Mouse (Mus musculus): Measurements from ENCODE around the gene Dio1. TPM values are rescaled to one million over a fixed set of nuclear protein-coding genes. Genes with fewer than 3 reads are reported as not detected.

Dio1 gene
- polyA plus RNA-seq, 1 experiment from 2014 or later = not detected

- Histone ChIP-seq H3K4me3 (replicated peaks) (no peak overlapping the region), H3K9ac (replicated peaks) (no peak overlapping the region), H3K9me3 (peaks cover 3% of the 10 kb centered on the region; the same call in 1 of the 2 replicates), H3K27ac (no peak overlapping the region), H3K27me3 (no peaks in the 10 kb centered on the region), H3K4me2 (no peak overlapping the region), H3K36me3 (peaks cover 11% of the 10 kb centered on the region; the same call in 1 of the 2 replicates), H3K4me1 (replicated peaks) (peaks cover 5% of the 10 kb centered on the region; the same call in 1 of the 2 replicates)
- 71% methylated on average over 8 of the region's 8 CpGs for WGBS
- no peak for ATAC-seq (ENCODE audit: insufficient number of reproducible peaks, insufficient read depth, low FRiP score, low TSS enrichment, low read depth)
Measured at GRCm38 (mm10) chr4:107336356-107336755, 29.4 kb upstream of the Dio1 start.

- H3K9ac ChIP-seq (replicated peaks) = no peak overlapping the region
- no peak for ATAC-seq (ENCODE audit: insufficient number of reproducible peaks, insufficient read depth, low FRiP score, low TSS enrichment, low read depth)
- H3K9me3 ChIP-seq = peaks cover 3% of the 10 kb centered on the region; the same call in 1 of the 2 replicates
- no peak overlapping the region for H3K27ac ChIP-seq
- WGBS = 92% methylated on average over 4 of the region's 4 CpGs
- no peak overlapping the region for H3K4me2 ChIP-seq
- H3K36me3 ChIP-seq = peaks cover 10% of the 10 kb centered on the region; the same call in 1 of the 2 replicates
- no peaks in the 10 kb centered on the region for H3K4me1 ChIP-seq (replicated peaks)
- no peak overlapping the region for H3K4me3 ChIP-seq (replicated peaks)
- H3K27me3 ChIP-seq = no peaks in the 10 kb centered on the region
Measured at GRCm38 (mm10) chr4:107333514-107333913, 26.5 kb upstream of the Dio1 start.

GRCm38 (mm10) chr4:107328530-107328929 lies 21.6 kb upstream of the Dio1 start:
- peaks cover 34% of the 10 kb centered on the region for H3K36me3 ChIP-seq
- H3K27me3 ChIP-seq = no peaks in the 10 kb centered on the region
- no peak overlapping the region for H3K27ac ChIP-seq
- no peak overlapping the region for H3K4me2 ChIP-seq
- no peak overlapping the region for H3K4me3 ChIP-seq (replicated peaks)
- peaks cover 1% of the 10 kb centered on the region; the same call in 1 of the 2 replicates for H3K9me3 ChIP-seq
- no peaks in the 10 kb centered on the region for H3K4me1 ChIP-seq (replicated peaks)
- 94% methylated on average over 8 of the region's 8 CpGs for WGBS
- no peak for ATAC-seq (ENCODE audit: insufficient number of reproducible peaks, insufficient read depth, low FRiP score, low TSS enrichment, low read depth)
- no peak overlapping the region for H3K9ac ChIP-seq (replicated peaks)

- WGBS = 91% methylated on average over 2 of the region's 2 CpGs
- Histone ChIP-seq H3K27ac (no peak overlapping the region), H3K9me3 (no peaks in the 10 kb centered on the region), H3K4me2 (no peak overlapping the region), H3K36me3 (peaks cover 75% of the 10 kb centered on the region), H3K4me1 (replicated peaks) (no peaks in the 10 kb centered on the region), H3K4me3 (replicated peaks) (no peak overlapping the region), H3K27me3 (no peaks in the 10 kb centered on the region), H3K9ac (replicated peaks) (no peak overlapping the region)
- no peak for ATAC-seq (ENCODE audit: insufficient number of reproducible peaks, insufficient read depth, low FRiP score, low TSS enrichment, low read depth)
Measured at GRCm38 (mm10) chr4:107323113-107323512, 16.1 kb upstream of the Dio1 start.

GRCm38 (mm10) chr4:107321041-107321440 lies 14.1 kb upstream of the Dio1 start:
- Histone ChIP-seq H3K27me3 (no peaks in the 10 kb centered on the region), H3K36me3 (peaks cover 79% of the 10 kb centered on the region), H3K4me1 (replicated peaks) (no peaks in the 10 kb centered on the region), H3K27ac (no peak overlapping the region), H3K9ac (replicated peaks) (no peak overlapping the region), H3K4me3 (replicated peaks) (no peak overlapping the region), H3K9me3 (no peaks in the 10 kb centered on the region), H3K4me2 (no peak overlapping the region)
- 61% methylated on average over 2 of the region's 2 CpGs for WGBS
- ATAC-seq (ENCODE audit: insufficient number of reproducible peaks, insufficient read depth, low FRiP score, low TSS enrichment, low read depth) = no peak

GRCm38 (mm10) chr4:107318646-107319045 lies 11.7 kb upstream of the Dio1 start:
- no peak overlapping the region for H3K27ac ChIP-seq
- no peaks in the 10 kb centered on the region for H3K27me3 ChIP-seq
- no peak overlapping the region for H3K4me2 ChIP-seq
- peaks cover 10% of the 10 kb centered on the region for H3K4me1 ChIP-seq (replicated peaks)
- no peak overlapping the region for H3K9ac ChIP-seq (replicated peaks)
- H3K4me3 ChIP-seq (replicated peaks) = no peak overlapping the region
- no peaks in the 10 kb centered on the region for H3K9me3 ChIP-seq
- peaks cover 67% of the 10 kb centered on the region for H3K36me3 ChIP-seq
- ATAC-seq (ENCODE audit: insufficient number of reproducible peaks, insufficient read depth, low FRiP score, low TSS enrichment, low read depth) = no peak
- WGBS = 80% methylated on average over 8 of the region's 8 CpGs

- no peaks in the 10 kb centered on the region for H3K9me3 ChIP-seq
- H3K27ac ChIP-seq = no peak overlapping the region
- H3K4me1 ChIP-seq (replicated peaks) = peaks cover 14% of the 10 kb centered on the region
- peak overlapping the region; percentile 63 for H3K4me3 ChIP-seq (replicated peaks)
- H3K9ac ChIP-seq (replicated peaks) = peak overlapping the region; percentile 61
- WGBS = 10% methylated on average over 7 of the region's 7 CpGs
- no peaks in the 10 kb centered on the region for H3K27me3 ChIP-seq
- H3K36me3 ChIP-seq = peaks cover 31% of the 10 kb centered on the region
- H3K4me2 ChIP-seq = peak overlapping the region; percentile 77
- no peak for ATAC-seq (ENCODE audit: insufficient number of reproducible peaks, insufficient read depth, low FRiP score, low TSS enrichment, low read depth)
Measured at GRCm38 (mm10) chr4:107314479-107314805, 7.5 kb upstream of the Dio1 start.

- peaks cover 26% of the 10 kb centered on the region for H3K36me3 ChIP-seq
- H3K27ac ChIP-seq = no peak within 1 kb of the TSS
- peak within 1 kb of the TSS; percentile 77 for H3K4me2 ChIP-seq
- H3K4me3 ChIP-seq (replicated peaks) = peak within 1 kb of the TSS; percentile 63
- peak within 1 kb of the TSS; percentile 61 for H3K9ac ChIP-seq (replicated peaks)
- 2% methylated on average over 29 of the region's 29 CpGs for WGBS
- H3K4me1 ChIP-seq (replicated peaks) = peaks cover 14% of the 10 kb centered on the region
- peak; percentile 81 for ATAC-seq (ENCODE audit: insufficient number of reproducible peaks, insufficient read depth, low FRiP score, low TSS enrichment, low read depth)
- no peaks in the 10 kb centered on the region for H3K9me3 ChIP-seq
- no peaks in the 10 kb centered on the region for H3K27me3 ChIP-seq
Measured at GRCm38 (mm10) chr4:107313690-107314478, 6.9 kb upstream of the Dio1 start, which contains the start of gene Yipf1. TSS of gene Yipf1 (plus strand) at chr4:107314363.

- no peak overlapping the region for H3K4me2 ChIP-seq
- no peak for ATAC-seq (ENCODE audit: insufficient number of reproducible peaks, insufficient read depth, low FRiP score, low TSS enrichment, low read depth)
- peaks cover 6% of the 10 kb centered on the region; the same call in 1 of the 2 replicates for H3K27me3 ChIP-seq
- no peaks in the 10 kb centered on the region for H3K9me3 ChIP-seq
- peaks cover 14% of the 10 kb centered on the region; the same call in 1 of the 2 replicates for H3K4me1 ChIP-seq (replicated peaks)
- no peak overlapping the region for H3K9ac ChIP-seq (replicated peaks)
- H3K36me3 ChIP-seq = no peaks in the 10 kb centered on the region
- no peak overlapping the region for H3K4me3 ChIP-seq (replicated peaks)
- 58% methylated on average over 3 of the region's 3 CpGs for WGBS
- no peak overlapping the region for H3K27ac ChIP-seq
Measured at GRCm38 (mm10) chr4:107303531-107303930, 3.4 kb downstream of the Dio1 start.

GRCm38 (mm10) chr4:107302832-107303231 lies 4.1 kb downstream of the Dio1 start:
- H3K27me3 ChIP-seq = peaks cover 6% of the 10 kb centered on the region; the same call in 1 of the 2 replicates
- ATAC-seq (ENCODE audit: insufficient number of reproducible peaks, insufficient read depth, low FRiP score, low TSS enrichment, low read depth) = no peak
- H3K27ac ChIP-seq = no peak overlapping the region
- H3K36me3 ChIP-seq = no peaks in the 10 kb centered on the region
- H3K4me1 ChIP-seq (replicated peaks) = peaks cover 14% of the 10 kb centered on the region; the same call in 1 of the 2 replicates
- H3K9me3 ChIP-seq = no peaks in the 10 kb centered on the region
- H3K9ac ChIP-seq (replicated peaks) = no peak overlapping the region
- H3K4me3 ChIP-seq (replicated peaks) = no peak overlapping the region
- WGBS = 68% methylated on average over 4 of the region's 4 CpGs
- no peak overlapping the region for H3K4me2 ChIP-seq

GRCm38 (mm10) chr4:107302221-107302620 lies 4.7 kb downstream of the Dio1 start:
- Histone ChIP-seq H3K4me1 (replicated peaks) (peaks cover 14% of the 10 kb centered on the region; the same call in 1 of the 2 replicates), H3K27me3 (peaks cover 6% of the 10 kb centered on the region; the same call in 1 of the 2 replicates), H3K9me3 (no peaks in the 10 kb centered on the region), H3K4me2 (no peak overlapping the region), H3K36me3 (no peaks in the 10 kb centered on the region), H3K27ac (no peak overlapping the region), H3K4me3 (replicated peaks) (no peak overlapping the region), H3K9ac (replicated peaks) (no peak overlapping the region)
- ATAC-seq (ENCODE audit: insufficient number of reproducible peaks, insufficient read depth, low FRiP score, low TSS enrichment, low read depth) = no peak
- WGBS = 90% methylated on average over 9 of the region's 9 CpGs

All from limb, embryonic 12.5 days (tissue).